Mouse (Mus musculus): Measurements from ENCODE around the gene Hic1.

DNA sequence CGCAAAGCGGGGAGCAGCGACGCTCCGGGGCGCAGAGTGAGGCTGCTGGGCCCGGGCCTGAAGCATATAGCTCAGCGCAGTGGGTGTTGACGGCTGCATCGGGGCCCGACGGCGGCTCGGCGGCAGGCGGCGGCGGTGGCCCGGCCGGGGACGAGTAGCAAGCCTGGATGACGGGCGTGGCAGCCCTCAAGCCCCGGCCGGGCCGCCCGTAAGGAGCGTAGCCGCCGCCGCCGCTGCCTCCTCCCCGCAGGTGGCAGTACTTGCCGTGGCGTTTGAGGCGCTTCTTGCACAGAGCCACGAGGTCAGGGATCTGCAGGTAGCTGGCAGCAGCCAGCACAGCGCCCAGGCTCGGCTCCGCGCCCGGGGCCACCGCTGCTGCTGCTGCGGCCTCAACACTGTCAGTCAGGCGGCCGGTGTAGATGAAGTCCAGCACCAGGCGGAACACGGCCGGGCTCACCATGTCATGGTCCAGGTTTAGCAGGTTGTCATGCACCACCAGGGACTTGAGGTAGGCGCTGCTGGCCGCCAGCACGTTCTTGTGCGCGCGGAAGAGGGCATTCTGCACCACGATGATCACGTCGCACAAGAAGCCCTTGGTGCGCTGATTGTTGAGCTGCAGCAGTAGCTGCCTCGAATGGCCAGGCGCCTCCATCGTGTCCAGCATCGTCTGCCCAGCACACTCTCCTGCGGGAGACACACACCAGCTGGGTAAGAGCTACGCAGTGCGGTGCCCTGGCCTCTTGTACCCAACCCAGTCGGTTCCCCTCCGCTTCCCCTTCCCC is 2.3 kb downstream of the Hic1 start:
- TF ChIP-seq CTCF (IDR thresholded peaks at IDR 0.05; ENCODE audit: low read depth, low read length) (no peak), POLR2A (IDR thresholded peaks at IDR 0.05; ENCODE audit: borderline replicate concordance, low read depth, low read length) (no peak)
